Mouse (Mus musculus) neutrophil, adult 65 days (primary cell): ENCODE measurements around the gene Ets1. TPM values are rescaled to one million over a fixed set of nuclear protein-coding genes. Genes with fewer than 3 reads are reported as not detected.

Experiments
- total RNA-seq: library from RNA; stranded (reverse); gene quantifications from 2 replicates; pipeline ENCODE4 v1.2.4, GENCODE M21; 2023

Ets1 gene
- 64.3 and 68.8 TPM in 2 replicates for total RNA-seq

GRCm38 (mm10) chr9:32635627-32636385 is at the start of gene Ets1:
TSS of gene Ets1 (plus strand) at chr9:32636221.

Other genes starting within 250 kb of the Ets1 start
- 90.8 and 104 TPM in 2 replicates for gene Fli1, start 93.4 kb upstream of the Ets1 start, total RNA-seq